Mouse (Mus musculus): ENCODE measurements around the gene Wdfy1. TPM values are rescaled to one million over a fixed set of nuclear protein-coding genes. Genes with fewer than 3 reads are reported as not detected.

The Wdfy1 gene
- polyA plus RNA-seq, 1 experiment from 2014 or later, result 4.4 TPM

DNA sequence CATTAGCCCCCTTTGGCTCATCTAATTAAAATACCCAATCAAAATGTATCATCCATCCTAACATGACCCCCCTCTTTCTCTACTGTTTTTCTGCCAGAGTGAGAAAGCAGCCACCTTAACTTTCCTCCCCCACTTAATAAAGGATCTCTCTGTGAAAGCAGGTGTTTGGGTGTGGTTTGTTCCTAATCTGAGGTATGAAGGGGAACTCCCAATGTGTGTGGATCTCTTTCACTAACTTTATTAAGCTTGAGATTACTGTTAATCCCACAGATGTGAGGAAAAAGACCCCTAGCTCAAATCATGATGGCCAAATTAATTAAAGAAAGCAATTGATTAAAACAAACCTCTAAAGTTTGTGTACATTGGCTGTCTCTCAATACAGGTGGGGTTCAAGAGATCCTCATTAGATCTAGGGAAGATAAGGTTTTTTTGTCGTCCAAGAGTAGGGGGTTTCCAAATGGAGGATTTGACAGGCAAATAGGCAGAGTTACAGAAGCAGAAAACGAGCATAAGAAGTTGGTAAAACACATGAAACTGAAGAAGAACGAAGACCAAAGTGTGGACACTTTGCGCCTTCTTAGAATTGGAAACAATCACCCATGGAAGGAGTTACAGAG lies 1.7 kb downstream of the Wdfy1 start:
- no peak overlapping the region for H3K27ac ChIP-seq
- peaks cover 21% of the 10 kb centered on the region for H3K79me2 ChIP-seq (ENCODE audit: inconsistent target)
- peaks cover 16% of the 10 kb centered on the region for H3K36me3 ChIP-seq (ENCODE audit: inconsistent target)
- no peak overlapping the region for H3K4me3 ChIP-seq (ENCODE audit: inconsistent target)
- WGBS (ENCODE audit: missing documents), result 92% methylated on average over 4 of the region's 4 CpGs

DNA sequence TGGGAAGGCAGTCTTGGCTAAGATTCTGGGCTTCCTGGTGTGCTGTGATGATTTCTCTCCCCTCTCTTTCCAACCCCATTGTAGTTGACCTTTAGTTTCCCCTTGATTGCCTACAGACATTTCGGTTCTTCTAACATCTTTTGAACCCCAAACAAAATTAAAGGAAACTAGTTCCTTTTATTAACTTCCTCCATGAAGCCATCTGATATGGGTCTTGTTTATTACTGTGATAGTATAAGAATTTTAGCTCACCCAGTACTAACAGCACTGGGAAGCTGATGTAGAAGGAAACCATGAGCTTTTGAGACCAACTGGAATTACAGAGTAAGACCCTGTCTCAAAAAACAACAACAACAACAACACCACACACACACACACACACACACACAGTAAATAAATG lies 7.7 kb downstream of the Wdfy1 start:
- Histone ChIP-seq H3K36me3 (ENCODE audit: inconsistent target) (no peaks in the 10 kb centered on the region), H3K79me2 (ENCODE audit: inconsistent target) (no peaks in the 10 kb centered on the region), H3K27ac (no peak overlapping the region), H3K4me3 (ENCODE audit: inconsistent target) (no peak overlapping the region)
- 0% methylated on average over 1 of the region's 1 CpGs for WGBS (ENCODE audit: missing documents)

DNA sequence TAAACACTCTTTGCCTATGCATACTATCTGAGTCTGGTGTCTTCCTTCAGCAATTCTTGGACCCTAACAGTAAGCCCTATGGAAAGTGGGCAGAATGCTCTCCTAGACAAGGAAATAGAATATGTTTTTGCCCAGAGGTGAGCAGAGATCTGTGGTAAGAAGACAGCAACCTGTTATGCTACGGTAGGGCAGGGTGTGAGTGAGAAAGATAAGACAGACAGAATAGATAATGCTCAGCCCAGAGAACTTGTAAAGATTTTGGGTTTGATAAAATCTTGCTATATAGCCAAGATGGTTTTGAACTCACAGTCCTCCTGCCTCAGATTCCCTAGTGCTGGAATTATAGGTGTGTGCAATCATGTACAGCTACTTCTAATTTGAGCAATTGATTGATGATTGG lies 11.5 kb downstream of the Wdfy1 start:
- peaks cover 20% of the 10 kb centered on the region for H3K79me2 ChIP-seq (ENCODE audit: inconsistent target)
- H3K36me3 ChIP-seq (ENCODE audit: inconsistent target), result no peaks in the 10 kb centered on the region
- no peak overlapping the region for H3K4me3 ChIP-seq (ENCODE audit: inconsistent target)
- whole genome bisulfite sequencing (ENCODE audit: missing documents), result 100% methylated on average over 1 of the region's 1 CpGs
- no peak overlapping the region for H3K27ac ChIP-seq

DNA sequence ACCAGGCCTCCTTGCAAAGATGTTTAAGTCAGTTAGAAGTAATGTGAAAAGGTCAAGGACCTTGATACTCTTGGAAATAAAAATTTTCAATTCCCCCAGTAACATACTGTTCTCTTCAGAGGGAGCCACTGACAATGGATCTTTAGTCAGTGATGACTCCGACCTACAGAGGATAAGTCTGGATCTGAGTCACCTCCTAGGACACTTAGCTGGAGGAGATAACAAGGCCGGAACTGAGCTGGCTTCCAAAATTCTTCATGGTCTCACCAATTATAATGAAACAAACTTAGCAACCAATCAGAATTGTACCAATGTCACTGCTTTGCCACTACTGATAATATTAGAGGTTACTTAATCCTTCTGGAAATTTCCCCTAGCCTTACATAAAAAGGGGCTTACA lies 11.9 kb downstream of the Wdfy1 start:
- no peak overlapping the region for H3K27ac ChIP-seq
- no peak overlapping the region for H3K4me3 ChIP-seq (ENCODE audit: inconsistent target)
- peaks cover 25% of the 10 kb centered on the region for H3K79me2 ChIP-seq (ENCODE audit: inconsistent target)
- 96% methylated on average over 2 of the region's 2 CpGs for WGBS (ENCODE audit: missing documents)
- H3K36me3 ChIP-seq (ENCODE audit: inconsistent target), result no peaks in the 10 kb centered on the region

DNA sequence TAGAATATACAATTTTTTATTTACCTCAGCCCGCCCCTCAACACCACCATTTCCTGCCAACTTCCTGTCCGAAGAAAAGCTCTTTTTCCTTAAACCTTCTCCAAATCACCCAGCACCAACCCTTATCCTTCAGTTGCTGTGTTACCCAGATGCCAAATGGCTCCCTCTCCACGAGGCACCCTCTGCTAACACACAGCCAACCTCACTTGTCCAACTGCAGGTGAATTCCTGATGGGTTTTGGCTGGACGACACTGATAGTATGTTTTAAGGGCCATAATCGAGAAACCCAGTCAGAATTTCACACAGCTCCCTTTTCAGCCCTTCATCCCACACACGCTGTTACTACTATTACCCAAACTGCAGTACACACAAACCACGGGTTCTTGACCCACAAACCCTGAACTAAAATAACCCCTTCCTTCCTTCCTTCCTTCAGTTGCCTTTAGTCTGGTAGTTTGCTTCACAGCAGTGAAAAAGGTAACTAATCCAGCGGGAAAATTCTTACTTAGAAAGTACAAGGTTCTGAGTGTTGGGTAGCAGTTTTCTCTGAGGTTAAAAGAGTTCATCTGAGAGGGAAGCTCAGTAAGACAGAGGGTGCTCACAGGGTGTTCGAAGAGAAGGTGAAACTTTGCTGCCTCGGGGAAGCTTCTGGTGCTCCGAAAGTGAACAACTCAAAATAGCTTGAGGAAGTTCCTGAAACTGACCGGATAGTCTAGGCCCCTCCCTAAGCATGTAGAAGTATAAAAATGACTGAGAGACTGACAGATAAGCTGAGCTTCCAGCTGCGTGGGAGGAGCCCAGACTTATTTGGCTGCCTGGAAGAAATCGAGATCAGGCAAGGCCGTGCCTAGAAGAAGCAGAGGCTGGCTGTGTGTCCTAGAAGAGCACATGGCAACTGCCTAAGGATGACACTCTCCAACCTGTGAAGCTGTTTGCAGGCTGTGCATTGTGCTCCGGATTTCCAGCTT lies 13.4 kb downstream of the Wdfy1 start:
- no peaks in the 10 kb centered on the region for H3K36me3 ChIP-seq (ENCODE audit: inconsistent target)
- peak overlapping the region; percentile 93 for H3K4me3 ChIP-seq (ENCODE audit: inconsistent target)
- WGBS (ENCODE audit: missing documents), result 12% methylated on average over 16 of the region's 16 CpGs
- peaks cover 39% of the 10 kb centered on the region for H3K79me2 ChIP-seq (ENCODE audit: inconsistent target)
- peak overlapping the region; percentile 65 for H3K27ac ChIP-seq

DNA sequence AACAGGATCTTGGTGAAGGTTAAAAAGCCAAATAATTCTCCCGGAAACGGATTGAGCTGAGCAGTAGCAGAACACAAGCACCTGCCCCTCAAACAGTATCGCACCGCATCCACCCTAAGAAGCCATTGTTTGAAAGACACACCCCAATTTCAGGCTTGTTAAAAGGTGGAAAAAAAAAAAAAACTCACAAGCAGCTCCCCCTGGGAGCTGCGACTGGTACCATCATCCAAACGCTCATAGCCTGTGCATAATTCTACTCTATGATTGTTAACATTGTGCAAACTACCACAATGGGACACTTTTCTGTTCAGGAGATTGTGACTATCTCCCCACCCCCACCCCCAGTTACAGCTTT lies 14.0 kb downstream of the Wdfy1 start:
- H3K27ac ChIP-seq, result peak overlapping the region; percentile 65
- H3K79me2 ChIP-seq (ENCODE audit: inconsistent target), result peaks cover 46% of the 10 kb centered on the region
- H3K36me3 ChIP-seq (ENCODE audit: inconsistent target), result no peaks in the 10 kb centered on the region
- H3K4me3 ChIP-seq (ENCODE audit: inconsistent target), result peak overlapping the region; percentile 93
- WGBS (ENCODE audit: missing documents), result 3% methylated on average over 6 of the region's 6 CpGs

DNA sequence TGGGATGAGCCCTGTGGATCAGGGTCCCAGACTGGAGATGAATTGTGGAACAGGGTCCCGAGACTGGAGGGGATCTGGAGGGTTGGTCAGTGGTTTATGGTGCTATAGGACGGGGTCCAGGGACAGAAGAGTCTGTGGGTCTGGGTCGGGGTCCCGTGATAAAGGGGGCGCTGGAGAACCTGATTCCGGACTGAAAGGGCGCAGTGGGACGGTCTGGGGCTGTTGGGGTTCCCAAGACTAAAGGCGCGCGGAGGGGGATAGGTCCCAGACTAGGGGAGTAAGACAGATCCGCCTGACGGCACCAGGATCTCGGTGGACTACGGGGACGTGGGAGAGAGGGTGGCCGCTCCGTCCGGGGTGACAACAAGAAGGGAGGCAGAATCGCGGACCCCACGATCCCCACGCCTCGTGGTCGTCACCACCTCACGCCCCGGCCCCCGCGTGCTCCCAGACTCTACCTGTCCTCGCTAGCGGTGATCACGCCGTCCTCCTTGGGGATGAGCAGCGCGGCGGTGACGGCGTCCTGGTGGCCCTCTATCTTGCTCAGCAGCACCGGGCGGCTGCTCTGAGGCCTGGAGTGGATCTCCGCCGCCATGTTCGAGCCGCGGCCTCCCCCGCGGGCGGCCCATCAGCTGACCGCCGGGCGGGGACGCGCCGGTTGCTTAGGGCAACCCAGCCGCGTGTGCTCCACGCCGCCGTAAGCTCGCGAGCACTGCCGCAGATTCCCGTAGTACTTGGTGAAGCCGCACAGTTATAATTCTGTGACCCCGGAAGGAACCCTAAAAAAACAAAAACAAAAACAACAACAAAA lies 14.6 kb downstream of the Wdfy1 start:
- H3K27ac ChIP-seq, result peak overlapping the region; percentile 65
- peak overlapping the region; percentile 93 for H3K4me3 ChIP-seq (ENCODE audit: inconsistent target)
- H3K36me3 ChIP-seq (ENCODE audit: inconsistent target), result no peaks in the 10 kb centered on the region
- peaks cover 52% of the 10 kb centered on the region for H3K79me2 ChIP-seq (ENCODE audit: inconsistent target)
- under 1% methylated on average over 61 of the region's 65 CpGs for WGBS (ENCODE audit: missing documents)

DNA sequence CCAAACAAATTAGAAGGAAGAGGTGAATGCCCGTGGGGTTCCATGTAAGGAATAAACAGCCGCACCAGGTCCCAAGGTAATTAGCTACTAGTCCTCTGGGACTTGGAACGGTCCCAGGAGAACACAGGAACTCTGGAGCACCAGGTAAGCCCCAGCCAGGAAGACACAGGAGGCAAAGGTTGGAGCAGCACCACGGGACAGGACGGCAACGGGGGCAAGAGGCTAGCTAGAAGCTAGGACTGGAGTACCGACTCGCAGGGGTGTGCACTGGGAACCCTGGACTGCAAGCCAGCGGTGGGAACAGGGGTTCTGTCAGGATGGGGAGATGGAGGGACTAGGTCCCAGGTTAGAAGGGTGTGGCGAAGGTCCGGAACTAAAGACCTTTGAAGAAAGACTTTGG lies 15.3 kb downstream of the Wdfy1 start:
- H3K79me2 ChIP-seq (ENCODE audit: inconsistent target), result peaks cover 58% of the 10 kb centered on the region
- no peaks in the 10 kb centered on the region for H3K36me3 ChIP-seq (ENCODE audit: inconsistent target)
- H3K4me3 ChIP-seq (ENCODE audit: inconsistent target), result peak overlapping the region; percentile 93
- H3K27ac ChIP-seq, result peak overlapping the region; percentile 65
- 7% methylated on average over 11 of the region's 11 CpGs for WGBS (ENCODE audit: missing documents)

DNA sequence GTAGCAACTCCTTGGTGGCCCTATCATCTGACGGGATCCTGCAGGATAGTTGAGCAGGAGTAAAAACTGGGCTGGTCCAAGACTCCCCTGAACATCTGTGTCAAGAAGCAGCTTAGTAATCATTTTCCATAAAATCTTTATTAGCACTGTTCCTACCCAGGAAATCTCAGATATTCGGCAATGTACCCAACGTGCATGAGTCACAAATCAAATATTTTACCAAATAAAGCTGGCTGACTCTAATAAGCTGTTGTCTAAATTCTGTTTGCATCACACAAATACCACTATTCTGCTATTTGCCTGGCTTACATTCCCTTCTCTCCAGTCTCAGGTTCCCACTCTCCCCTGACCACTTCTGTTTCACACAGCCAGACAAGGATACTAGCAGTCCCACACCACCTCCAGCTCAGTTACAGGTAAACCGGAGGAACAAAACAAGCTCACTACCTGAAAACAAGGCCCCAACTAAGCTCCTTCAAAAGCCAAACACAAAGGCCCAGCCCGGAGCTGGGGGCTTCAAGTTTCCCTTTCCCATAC lies 16.4 kb downstream of the Wdfy1 start:
- 74% methylated on average over 5 of the region's 5 CpGs for WGBS (ENCODE audit: missing documents)
- Histone ChIP-seq H3K36me3 (ENCODE audit: inconsistent target) (no peaks in the 10 kb centered on the region), H3K79me2 (ENCODE audit: inconsistent target) (peaks cover 70% of the 10 kb centered on the region), H3K4me3 (ENCODE audit: inconsistent target) (peak overlapping the region; percentile 93; the same call in 1 of the 2 replicates), H3K27ac (no peak overlapping the region)

DNA sequence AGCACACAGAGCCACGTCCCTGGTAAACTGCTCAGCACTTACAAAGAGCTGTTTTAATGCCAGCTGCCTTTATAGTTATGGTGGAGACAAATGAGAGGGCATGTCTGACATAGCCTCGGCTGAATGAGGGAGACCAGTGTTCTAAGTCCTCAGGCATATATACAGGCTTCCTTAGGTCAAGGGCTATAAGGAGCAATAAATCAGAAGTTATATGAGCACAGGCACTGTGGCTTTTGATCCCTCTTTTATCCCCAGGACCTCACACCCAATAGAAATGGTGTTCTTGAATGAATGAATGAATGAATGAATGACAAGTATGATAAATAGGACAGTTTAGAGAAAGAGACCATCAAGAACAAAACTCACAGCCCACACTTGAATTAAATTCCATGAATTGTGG lies 16.9 kb downstream of the Wdfy1 start:
- H3K27ac ChIP-seq, result no peak overlapping the region
- peaks cover 75% of the 10 kb centered on the region for H3K79me2 ChIP-seq (ENCODE audit: inconsistent target)
- no peak overlapping the region for H3K4me3 ChIP-seq (ENCODE audit: inconsistent target)
- H3K36me3 ChIP-seq (ENCODE audit: inconsistent target), result no peaks in the 10 kb centered on the region
- 72% methylated on average over 2 of the region's 2 CpGs for WGBS (ENCODE audit: missing documents)

DNA sequence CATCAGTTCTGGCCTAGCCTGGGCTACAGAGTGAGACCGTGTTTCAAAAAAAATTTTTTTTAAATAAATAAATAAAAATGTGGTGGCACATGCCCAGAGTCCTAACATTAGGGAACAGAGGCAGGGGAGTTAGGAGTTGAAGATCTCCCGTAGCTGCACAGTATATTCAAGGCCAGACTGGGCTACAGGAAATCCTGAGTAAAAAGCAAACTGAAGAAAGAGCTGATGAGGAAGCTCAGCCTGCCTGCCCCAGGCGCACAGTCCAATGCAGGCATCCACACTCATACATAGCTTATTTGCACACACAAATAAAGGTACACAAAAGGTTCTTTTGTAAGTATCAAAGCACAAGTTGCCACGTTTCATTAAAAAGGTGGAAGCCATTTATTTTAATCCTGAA lies 18.3 kb downstream of the Wdfy1 start:
- Histone ChIP-seq H3K4me3 (ENCODE audit: inconsistent target) (no peak overlapping the region), H3K36me3 (ENCODE audit: inconsistent target) (no peaks in the 10 kb centered on the region), H3K79me2 (ENCODE audit: inconsistent target) (peaks cover 89% of the 10 kb centered on the region), H3K27ac (no peak overlapping the region)
- WGBS (ENCODE audit: missing documents), result 31% methylated on average over 4 of the region's 4 CpGs

DNA sequence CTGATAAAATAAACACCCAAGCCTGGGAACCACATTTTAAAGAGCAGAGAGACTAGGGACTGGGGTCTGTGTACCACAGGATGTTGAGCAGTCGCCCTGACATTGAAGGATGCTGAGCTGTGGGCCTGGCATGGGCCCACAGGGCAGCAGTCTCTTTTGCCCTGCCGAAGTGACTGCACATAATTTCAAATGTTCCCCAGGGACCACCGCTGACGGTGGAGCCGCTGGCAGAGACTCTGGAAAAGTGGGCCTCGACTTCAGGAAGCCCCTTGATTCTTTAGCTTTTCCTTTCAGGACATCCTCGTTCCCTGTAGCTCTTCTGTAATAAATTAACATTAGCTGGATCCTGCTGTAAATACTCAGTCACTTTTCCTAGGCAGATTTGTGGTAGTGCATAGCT lies 18.8 kb downstream of the Wdfy1 start:
- no peaks in the 10 kb centered on the region for H3K36me3 ChIP-seq (ENCODE audit: inconsistent target)
- 71% methylated on average over 7 of the region's 7 CpGs for WGBS (ENCODE audit: missing documents)

DNA sequence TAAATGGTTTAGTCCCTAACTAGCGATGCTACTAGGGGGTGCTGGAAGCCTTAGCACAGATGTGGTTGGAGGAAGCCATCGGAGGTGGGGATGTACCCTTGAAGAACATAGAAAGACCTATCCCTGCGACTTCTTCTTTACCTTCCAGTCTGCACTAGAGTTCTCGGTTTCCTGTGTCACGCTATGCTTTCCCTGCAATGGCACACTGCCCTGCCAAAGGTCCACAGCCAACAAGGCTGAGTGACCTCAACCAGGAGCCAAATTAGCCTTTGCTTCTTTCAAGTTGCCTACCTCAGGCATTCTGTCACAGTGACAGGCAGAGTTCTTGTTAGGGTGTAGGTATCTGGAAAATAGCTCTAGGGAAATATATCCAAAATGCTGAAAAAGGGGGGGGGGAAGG lies 19.5 kb downstream of the Wdfy1 start:
- no peak overlapping the region for H3K27ac ChIP-seq
- WGBS (ENCODE audit: missing documents), result 86% methylated on average over 5 of the region's 5 CpGs
- no peak overlapping the region for H3K4me3 ChIP-seq (ENCODE audit: inconsistent target)
- H3K79me2 ChIP-seq (ENCODE audit: inconsistent target), result peaks cover 100% of the 10 kb centered on the region
- H3K36me3 ChIP-seq (ENCODE audit: inconsistent target), result no peaks in the 10 kb centered on the region

More for the DNA sequence above, 18.8 kb downstream of the Wdfy1 start:
- Histone ChIP-seq H3K4me3 (ENCODE audit: inconsistent target) (no peak overlapping the region), H3K79me2 (ENCODE audit: inconsistent target) (peaks cover 93% of the 10 kb centered on the region), H3K27ac (no peak overlapping the region)

DNA sequence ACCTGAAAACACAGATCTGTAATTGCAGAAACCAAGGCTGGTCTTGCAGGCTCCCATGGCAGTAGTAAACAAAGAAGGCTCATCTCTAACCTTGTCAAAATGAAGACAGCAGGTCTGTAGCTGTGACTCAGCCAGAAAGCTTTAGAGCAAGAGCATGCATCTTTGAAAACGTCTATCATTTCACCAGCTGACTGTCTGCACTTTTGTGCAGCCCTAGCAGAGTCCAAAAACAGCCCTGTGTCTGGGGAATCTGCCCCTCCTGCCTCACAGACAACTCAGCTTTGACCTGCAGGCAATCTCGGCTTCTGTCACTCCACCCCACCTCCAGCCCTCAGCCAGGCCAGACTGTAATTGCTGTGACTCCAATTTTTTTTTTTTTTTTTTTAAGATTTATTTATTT lies 20.6 kb downstream of the Wdfy1 start:
- H3K4me3 ChIP-seq (ENCODE audit: inconsistent target), result no peak overlapping the region
- peaks cover 100% of the 10 kb centered on the region for H3K79me2 ChIP-seq (ENCODE audit: inconsistent target)
- no peaks in the 10 kb centered on the region for H3K36me3 ChIP-seq (ENCODE audit: inconsistent target)
- WGBS (ENCODE audit: missing documents), result 58% methylated on average over 1 of the region's 2 CpGs
- H3K27ac ChIP-seq, result no peak overlapping the region
